11 mouse cellular contexts compared by ENCODE assay signal in the genomic region with DNA sequence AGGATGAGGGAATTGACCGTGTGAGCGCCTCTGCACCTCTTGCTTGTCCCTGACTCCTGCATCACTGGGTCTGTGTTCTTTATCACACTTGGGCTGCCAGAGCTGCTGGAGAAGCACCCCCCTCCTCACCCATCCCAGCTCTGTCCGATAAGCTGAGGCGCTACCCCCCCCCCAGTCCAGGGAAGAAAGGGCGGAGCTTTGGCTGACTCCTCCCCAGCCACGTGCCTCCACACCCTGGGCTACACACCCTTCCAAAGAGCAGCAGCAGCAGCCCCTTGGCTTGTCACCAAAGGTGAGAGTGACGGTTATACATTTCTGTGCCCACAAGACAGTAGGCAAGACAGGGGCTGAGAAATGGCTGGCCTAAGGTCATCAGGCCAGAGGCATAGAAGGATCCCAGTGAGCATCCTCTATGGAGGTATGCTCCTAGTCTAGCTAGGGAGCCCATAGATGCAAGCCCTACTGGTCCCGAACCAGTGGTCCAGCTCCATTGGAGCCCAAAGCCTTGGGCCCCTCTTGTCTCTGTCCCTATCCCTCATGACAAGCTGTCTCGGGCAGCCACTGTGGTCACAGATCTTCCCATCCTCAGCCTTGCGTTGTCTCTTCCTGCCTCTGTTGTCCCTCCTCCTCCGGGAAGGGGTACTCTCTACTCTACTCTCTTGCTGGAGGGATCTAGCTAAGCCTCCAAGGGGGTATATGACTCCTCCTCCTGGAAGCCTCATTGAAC. TPM values are rescaled to one million over a fixed set of nuclear protein-coding genes. Genes with fewer than 3 reads are reported as not detected.
DNase-seq lines count a peak whose midpoint lies in the region; ATAC-seq and TF ChIP-seq lines count a peak whose summit lies in the region.
"Had no signal": no experiment of that assay in that cellular context is flagged by ENCODE, and none has a peak within 500 bp of the region (broad histone marks: within the 10 kb centered on the region; RNA-seq: fewer than 3 reads in every experiment).

No protein-coding gene starts in this region.

- 86% methylated on average over 11 of the region's 11 CpGs for WGBS in midbrain, embryonic 11.5 days
- 88% methylated on average over 11 of the region's 11 CpGs for WGBS in midbrain, embryonic 13.5 days
- 60% methylated on average over 11 of the region's 11 CpGs for WGBS in intestine, embryonic 15.5 days
- WGBS in cerebellum, adult 2 months: 87% methylated on average over 11 of the region's 11 CpGs

- H3K4me2 ChIP-seq in midbrain, embryonic 11.5 days: no peak overlapping the region
- H3K4me2 ChIP-seq in midbrain, embryonic 13.5 days (replicated peaks): no peak overlapping the region
- peak overlapping the region; percentile 34 for H3K4me2 ChIP-seq in intestine, embryonic 15.5 days (replicated peaks)
- H3K4me2 ChIP-seq: embryonic facial prominence, embryonic 12.5 days; lung, embryonic 14.5 days had no signal

- no peaks in the 10 kb centered on the region for H3K27me3 ChIP-seq in midbrain, embryonic 11.5 days (ENCODE audit: control insufficient read depth, insufficient read depth, low read length)
- peaks cover 21% of the 10 kb centered on the region; the same call in 1 of the 2 replicates for H3K27me3 ChIP-seq in midbrain, embryonic 13.5 days
- H3K27me3 ChIP-seq in intestine, embryonic 15.5 days (replicated peaks): no peaks in the 10 kb centered on the region
- H3K27me3 ChIP-seq in cerebellum, adult 2 months (ENCODE audit: control insufficient read depth, insufficient read depth, low read length): no peaks in the 10 kb centered on the region

- H3K36me3 ChIP-seq in midbrain, embryonic 11.5 days (ENCODE audit: control insufficient read depth, insufficient read depth, low read length): no peaks in the 10 kb centered on the region
- H3K36me3 ChIP-seq in midbrain, embryonic 13.5 days: no peaks in the 10 kb centered on the region
- no peaks in the 10 kb centered on the region for H3K36me3 ChIP-seq in intestine, embryonic 15.5 days
- H3K36me3 ChIP-seq: embryonic facial prominence, embryonic 12.5 days had no signal

- no peak overlapping the region for H3K4me3 ChIP-seq in midbrain, embryonic 11.5 days (ENCODE audit: low read depth, low read length)
- H3K4me3 ChIP-seq in midbrain, embryonic 13.5 days (replicated peaks): no peak overlapping the region
- peak overlapping the region; percentile 6; the same call in 1 of the 2 replicates for H3K4me3 ChIP-seq in intestine, embryonic 15.5 days (replicated peaks)
- H3K4me3 ChIP-seq in cerebellum, adult 2 months (replicated peaks; ENCODE audit: insufficient read depth, low read depth, low read length): no peak overlapping the region
- H3K4me3 ChIP-seq: embryonic facial prominence, embryonic 12.5 days had no signal

- no peak overlapping the region for H3K27ac ChIP-seq in midbrain, embryonic 11.5 days (ENCODE audit: low read depth, low read length)
- no peak overlapping the region for H3K27ac ChIP-seq in midbrain, embryonic 13.5 days
- H3K27ac ChIP-seq in intestine, embryonic 15.5 days: peak overlapping the region; percentile 72
- no peak overlapping the region for H3K27ac ChIP-seq in cerebellum, adult 2 months (ENCODE audit: insufficient read depth, low read length)
- H3K27ac ChIP-seq: embryonic facial prominence, embryonic 12.5 days had no signal

- TF ChIP-seq CTCF in cerebellum, adult 2 months (IDR thresholded peaks at IDR 0.05; ENCODE audit: borderline replicate concordance, insufficient read depth, low read depth, low read length): no peak

- H3K9me3 ChIP-seq in midbrain, embryonic 11.5 days (ENCODE audit: control insufficient read depth, low read length): no peaks in the 10 kb centered on the region
- H3K9me3 ChIP-seq in midbrain, embryonic 13.5 days: no peaks in the 10 kb centered on the region
- H3K9me3 ChIP-seq in intestine, embryonic 15.5 days: no peaks in the 10 kb centered on the region
- H3K9me3 ChIP-seq: embryonic facial prominence, embryonic 12.5 days had no signal

- peaks cover 4% of the 10 kb centered on the region for H3K4me1 ChIP-seq in midbrain, embryonic 11.5 days (ENCODE audit: control insufficient read depth, insufficient read depth, low read length)
- H3K4me1 ChIP-seq in midbrain, embryonic 13.5 days (replicated peaks): peaks cover 8% of the 10 kb centered on the region
- peaks cover 47% of the 10 kb centered on the region for H3K4me1 ChIP-seq in intestine, embryonic 15.5 days (replicated peaks)
- no peaks in the 10 kb centered on the region; the same call in 1 of the 2 replicates for H3K4me1 ChIP-seq in cerebellum, adult 2 months (ENCODE audit: control insufficient read depth, insufficient read depth, low read length)

- TF ChIP-seq POLR2A in cerebellum, adult 2 months (IDR thresholded peaks at IDR 0.05; ENCODE audit: borderline replicate concordance, insufficient read depth, low read length): no peak

- H3K9ac ChIP-seq in midbrain, embryonic 11.5 days (ENCODE audit: low read length): no peak overlapping the region
- no peak overlapping the region for H3K9ac ChIP-seq in midbrain, embryonic 13.5 days (replicated peaks)
- no peak overlapping the region for H3K9ac ChIP-seq in intestine, embryonic 15.5 days
- H3K9ac ChIP-seq: embryonic facial prominence, embryonic 12.5 days; lung, embryonic 14.5 days had no signal

- peak; percentile 45; the same call in 1 of the 2 replicates for ATAC-seq in midbrain, embryonic 11.5 days (ENCODE audit: low FRiP score)
- no peak for ATAC-seq in midbrain, embryonic 13.5 days
- peak; percentile 48; the same call in 1 of the 2 replicates for ATAC-seq in common myeloid progenitor, adult 5-6 weeks (replicated peaks; ENCODE audit: low read depth, poor library complexity, severe bottlenecking)
- peak; percentile 24; the same call in 1 of the 2 replicates for ATAC-seq in intestine, embryonic 15.5 days
- ATAC-seq in megakaryocyte-erythroid progenitor cell, adult 5-6 weeks (replicated peaks; ENCODE audit: low FRiP score, low TSS enrichment, poor library complexity, severe bottlenecking): peak; percentile 69

- DNase-seq in midbrain, embryonic 11.5 days (ENCODE audit: low spot score, missing footprints): peak; percentile 45
- no peak for DNase-seq in adrenal gland, postnatal 36 days
- DNase-seq in cerebellum, adult 2 months: no peak
- DNase-seq: kidney, adult 11 months; layer of hippocampus, postnatal 36 days; lung, embryonic 14.5 days had no signal

RNA-seq across cellular contexts. Expression of a gene that starts 33.3 kb away (rescaled TPM):
- 14.4 and 14.6 TPM in 2 replicates for polyA plus RNA-seq in midbrain, embryonic 11.5 days (2014; fragmentation: Nextera tagmentation; extraction: Ambion mirVana)
- polyA plus RNA-seq in midbrain, embryonic 13.5 days (2015; fragmentation: Nextera tagmentation; extraction: Ambion mirVana): 3.6 and 4.4 TPM in 2 replicates
- total RNA-seq in common myeloid progenitor, adult 5-6 weeks (2017): 197 and 277 TPM in 2 replicates
- polyA plus RNA-seq in intestine, embryonic 15.5 days (2015; fragmentation: Nextera tagmentation; extraction: Ambion mirVana): 23.2 and 29.7 TPM in 2 replicates
- 136 and 142 TPM in 2 replicates for total RNA-seq in megakaryocyte-erythroid progenitor cell, adult 5-6 weeks (2014; fragmentation: Nextera tagmentation)
- total RNA-seq in megakaryocyte-erythroid progenitor cell, adult 5-6 weeks (2017): 97.7 and 143 TPM in 2 replicates
- 10 to 100 TPM; 71.6 to 77.9 TPM for total RNA-seq in adrenal gland, postnatal 36 days (2021)
- polyA plus RNA-seq in cerebellum, adult 2 months (2012; rRNA removed): 14.2 and 15.9 TPM in 2 replicates
